ENCODE assay signal across 14 mouse cellular contexts in the genomic region with DNA sequence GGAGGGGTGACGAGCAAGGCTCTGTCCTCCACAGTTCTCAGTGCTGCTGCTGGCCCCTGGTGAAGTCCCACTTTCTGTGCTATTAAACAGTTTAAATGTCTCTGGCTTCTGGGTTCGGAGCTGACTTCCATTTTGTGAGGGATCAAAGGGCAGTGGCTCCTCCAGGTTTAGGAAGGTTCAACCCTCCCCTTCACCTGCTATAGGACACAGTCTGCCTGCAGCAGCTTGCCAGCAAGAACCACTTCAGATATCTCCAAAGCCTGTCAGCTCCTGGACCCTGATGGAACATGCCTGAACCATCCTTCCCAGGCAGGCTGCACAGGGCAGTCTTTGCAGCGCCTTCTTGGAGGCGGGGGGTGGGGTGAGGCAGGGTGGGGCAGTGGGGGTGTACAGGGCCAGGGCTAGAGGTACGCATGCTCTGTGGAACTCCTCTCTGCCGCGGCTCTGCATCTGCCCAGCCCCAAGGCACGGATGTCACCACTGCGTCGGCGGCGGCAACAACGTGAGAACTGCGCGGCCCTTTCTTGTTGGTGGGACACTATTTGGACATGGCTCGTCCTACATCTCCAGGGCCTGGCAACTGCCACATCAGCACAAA.
DNase-seq lines count a peak whose midpoint lies in the region; ATAC-seq lines count a peak whose summit lies in the region.
"Had no signal": no experiment of that assay in that cellular context is flagged by ENCODE, and none has a peak within 500 bp of the region (broad histone marks: within the 10 kb centered on the region; RNA-seq: fewer than 3 reads in every experiment).

No protein-coding gene starts in this region.

- no peak overlapping the region for H3K4me3 ChIP-seq in hindbrain, embryonic 16.5 days (ENCODE audit: low read length)

- H3K4me2 ChIP-seq in hindbrain, embryonic 16.5 days (ENCODE audit: low read length): peak overlapping the region; percentile 34

- no peak for ATAC-seq in hindbrain, embryonic 16.5 days
- ATAC-seq in megakaryocyte, adult 5-6 weeks (ENCODE audit: poor library complexity, severe bottlenecking): no peak

- peak overlapping the region; percentile 14; the same call in 1 of the 2 replicates for H3K27ac ChIP-seq in hindbrain, embryonic 16.5 days (ENCODE audit: low read depth, low read length)

- H3K9ac ChIP-seq in hindbrain, embryonic 16.5 days (ENCODE audit: low read depth, low read length): no peak overlapping the region

- H3K27me3 ChIP-seq in hindbrain, embryonic 16.5 days (replicated peaks; ENCODE audit: control insufficient read depth, insufficient read depth, low read length): peaks cover 10% of the 10 kb centered on the region

- H3K36me3 ChIP-seq in hindbrain, embryonic 16.5 days (ENCODE audit: control insufficient read depth, insufficient read depth, low read length): no peaks in the 10 kb centered on the region
- H3K36me3 ChIP-seq: G1E had no signal

- DNase-seq in embryo, embryonic 10 days (ENCODE audit: low spot score): peak; percentile 47
- DNase-seq in embryo, embryonic 9.5 days (ENCODE audit: extremely low spot score): no peak
- peak; percentile 37 for DNase-seq in urinary bladder, postnatal 14 days (ENCODE audit: low spot score)
- no peak for DNase-seq in urinary bladder, adult 2 months (ENCODE audit: low spot score)
- DNase-seq in adrenal gland, adult 8-10 months: no peak
- no peak for DNase-seq in adipocyte (ENCODE audit: low spot score)
- DNase-seq: adrenal gland, postnatal 14 days; cerebellum, adult 9-11 months; layer of hippocampus, adult 9-11 months; lung, postnatal 14 days; thymus, postnatal 14 days had no signal

- 34% methylated on average over 16 of the region's 16 CpGs for WGBS in hindbrain, embryonic 16.5 days

- peaks cover 53% of the 10 kb centered on the region for H3K4me1 ChIP-seq in hindbrain, embryonic 16.5 days (ENCODE audit: control insufficient read depth, insufficient read depth, low read depth, low read length)

- H3K9me3 ChIP-seq in hindbrain, embryonic 16.5 days (ENCODE audit: control insufficient read depth, low read length): no peaks in the 10 kb centered on the region

Comparison
In these comparisons a context has a peak if more than half of its experiments do, and no peak if none do; other contexts are left out.
1. DNase-seq: peak in embryo, embryonic 10 days (single experiment) and urinary bladder, postnatal 14 days (single experiment); none in embryo, embryonic 9.5 days (single experiment), urinary bladder, adult 2 months (single experiment), adrenal gland, adult 8-10 months (single experiment) and adipocyte (single experiment).